Mouse (Mus musculus) hindbrain, embryonic 11.5 days (tissue): ENCODE measurements around the gene Pex14. TPM values are rescaled to one million over a fixed set of nuclear protein-coding genes. Genes with fewer than 3 reads are reported as not detected.

Experiments used
- ATAC-seq: fragments of 200-750 bp; cut with Nextera tagmentation; 2 replicates; pipeline ENCODE4 v1.8.0; 2017; ENCODE audit warnings: mild to moderate bottlenecking, moderate TSS enrichment, moderate library complexity; ENCODE audit not compliant: low FRiP score
- DNase-seq: peaks from one replicate; pipeline ENCODE4 v3.0.0-alpha.2; 2015; ENCODE audit warnings: low spot score
- H3K27ac ChIP-seq: fragments of 300-500 bp; sonication (generic); 2 replicates; pipeline ENCODE4 v1.5.1; 2014; ENCODE audit warnings: mild to moderate bottlenecking, low read depth, low read length
- H3K27me3 ChIP-seq: fragments of 300-500 bp; sonication (generic); 2 replicates; pipeline ENCODE4 v1.6.1; 2014; ENCODE audit warnings: mild to moderate bottlenecking, low read length, moderate library complexity, mixed read lengths; ENCODE audit not compliant: control insufficient read depth, insufficient read depth
- H3K36me3 ChIP-seq: fragments of 300-500 bp; sonication (generic); 2 replicates; pipeline ENCODE4 v1.6.1; 2014; ENCODE audit warnings: mild to moderate bottlenecking, low read length, moderate library complexity, mixed read lengths; ENCODE audit not compliant: control insufficient read depth, insufficient read depth
- H3K4me1 ChIP-seq: fragments of 300-500 bp; sonication (generic); replicated peaks from 2 replicates; pipeline ENCODE4 v1.6.1; 2014; ENCODE audit warnings: low read length, mixed read lengths; ENCODE audit not compliant: control insufficient read depth, insufficient read depth
- H3K4me2 ChIP-seq: fragments of 300-500 bp; sonication (generic); replicated peaks from 2 replicates; pipeline ENCODE4 v1.6.1; 2014; ENCODE audit warnings: mild to moderate bottlenecking, low read depth, low read length
- H3K4me3 ChIP-seq: fragments of 300-500 bp; sonication (generic); 2 replicates; pipeline ENCODE4 v1.5.1; 2014; ENCODE audit warnings: low read depth, low read length
- H3K9ac ChIP-seq: fragments of 300-500 bp; sonication (generic); 2 replicates; pipeline ENCODE4 v1.6.1; 2014; ENCODE audit warnings: low read depth, low read length
- H3K9me3 ChIP-seq: fragments of 300-500 bp; sonication (generic); 2 replicates; pipeline ENCODE4 v1.6.1; 2016; ENCODE audit warnings: low read length; ENCODE audit not compliant: control insufficient read depth
- WGBS: fragments of 180-500 bp; shearing (Covaris S2); extraction: QIAGEN DNeasy Blood & Tissue Kit; methylation state at CpG from one replicate; pipeline ENCODE4 v1.1.7; 2014; 5-methylcytosine and 5-hydroxymethylcytosine counted together
- polyA plus RNA-seq: library from polyadenylated mRNA; unstranded; fragments of >200 nt; fragmentation: Nextera tagmentation; extraction: Ambion mirVana; gene quantifications from 2 replicates; pipeline ENCODE4 v1.2.1, GENCODE M21; 2014

Pex14 gene
- polyA plus RNA-seq, 1 experiment from 2014 or later = 29.9 TPM

- no peak for DNase-seq
- WGBS = 70% methylated on average over 9 of the region's 9 CpGs
Observed at GRCm38 (mm10) chr4:148923414-148923813, 176.3 kb downstream of the Pex14 start.

GRCm38 (mm10) chr4:148922221-148922700, 177.4 kb downstream of the Pex14 start:
- Histone ChIP-seq H3K4me1 (peaks cover 33% of the 10 kb centered on the region), H3K4me3 (no peak overlapping the region), H3K27ac (peak overlapping the region; percentile 75), H3K9me3 (no peaks in the 10 kb centered on the region), H3K27me3 (peaks cover 32% of the 10 kb centered on the region), H3K9ac (no peak overlapping the region), H3K36me3 (no peaks in the 10 kb centered on the region), H3K4me2 (peak overlapping the region; percentile 27)
- DNase-seq = no peak
- peak; percentile 56 for ATAC-seq
- WGBS = 9% methylated on average over 15 of the region's 16 CpGs

More at GRCm38 (mm10) chr4:148923414-148923813, 176.3 kb downstream of the Pex14 start:
- no peak for ATAC-seq
- H3K27me3 ChIP-seq = peaks cover 27% of the 10 kb centered on the region
- 0 out of 2 replicates have a peak overlapping the region, but pooled peaks have one; percentile 42 for H3K27ac ChIP-seq
- H3K4me1 ChIP-seq = peaks cover 35% of the 10 kb centered on the region
- no peaks in the 10 kb centered on the region for H3K9me3 ChIP-seq
- H3K4me2 ChIP-seq = no peak overlapping the region
- no peak overlapping the region for H3K4me3 ChIP-seq
- H3K9ac ChIP-seq = no peak overlapping the region
- H3K36me3 ChIP-seq = no peaks in the 10 kb centered on the region

DNA sequence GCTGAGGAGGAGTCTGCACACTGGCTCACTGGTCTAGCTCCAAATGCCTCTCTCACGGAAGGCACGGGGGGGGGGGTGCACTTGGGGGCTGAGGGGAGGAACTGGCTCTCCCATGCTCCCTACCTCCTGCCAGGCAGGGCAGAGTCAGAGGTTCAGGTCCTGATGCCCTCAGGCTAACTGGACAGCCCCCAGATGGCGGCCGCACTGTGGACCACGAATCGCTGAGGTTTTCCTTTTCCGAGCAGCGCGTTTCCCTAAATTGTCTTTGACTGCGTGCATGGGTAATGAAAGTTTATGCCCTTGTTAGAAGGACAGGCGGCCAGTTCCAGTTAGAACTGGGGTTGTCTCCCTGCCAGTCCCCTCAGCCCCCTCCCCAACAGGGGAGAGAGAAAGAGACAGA, 179.1 kb downstream of the Pex14 start:
- no peak overlapping the region for H3K4me2 ChIP-seq
- no peak for DNase-seq
- no peak overlapping the region for H3K9ac ChIP-seq
- no peaks in the 10 kb centered on the region for H3K9me3 ChIP-seq
- H3K27ac ChIP-seq = peak overlapping the region; percentile 65; the same call in 1 of the 2 replicates
- peaks cover 29% of the 10 kb centered on the region for H3K27me3 ChIP-seq
- WGBS = 52% methylated on average over 11 of the region's 11 CpGs
- no peaks in the 10 kb centered on the region for H3K36me3 ChIP-seq
- no peak for ATAC-seq
- no peak overlapping the region for H3K4me3 ChIP-seq
- peaks cover 20% of the 10 kb centered on the region for H3K4me1 ChIP-seq

- Histone ChIP-seq H3K4me1 (peaks cover 13% of the 10 kb centered on the region), H3K27ac (no peak overlapping the region), H3K9ac (no peak overlapping the region), H3K4me3 (no peak overlapping the region), H3K4me2 (no peak overlapping the region), H3K27me3 (peaks cover 25% of the 10 kb centered on the region), H3K9me3 (no peaks in the 10 kb centered on the region), H3K36me3 (no peaks in the 10 kb centered on the region)
- WGBS = 63% methylated on average over 15 of the region's 15 CpGs
- no peak for ATAC-seq
- DNase-seq = no peak
Observed at GRCm38 (mm10) chr4:148918707-148919447, 180.8 kb downstream of the Pex14 start.

- Histone ChIP-seq H3K9ac (no peak overlapping the region), H3K9me3 (no peaks in the 10 kb centered on the region), H3K27ac (no peak overlapping the region), H3K36me3 (no peaks in the 10 kb centered on the region), H3K4me1 (peaks cover 5% of the 10 kb centered on the region; the same call in 1 of the 2 replicates), H3K4me2 (no peak overlapping the region), H3K4me3 (no peak overlapping the region), H3K27me3 (peaks cover 28% of the 10 kb centered on the region)
- ATAC-seq (no peak), DNase-seq (no peak)
- 83% methylated on average over 14 of the region's 15 CpGs for WGBS
Observed at GRCm38 (mm10) chr4:148915849-148916248, 183.8 kb downstream of the Pex14 start.

DNA sequence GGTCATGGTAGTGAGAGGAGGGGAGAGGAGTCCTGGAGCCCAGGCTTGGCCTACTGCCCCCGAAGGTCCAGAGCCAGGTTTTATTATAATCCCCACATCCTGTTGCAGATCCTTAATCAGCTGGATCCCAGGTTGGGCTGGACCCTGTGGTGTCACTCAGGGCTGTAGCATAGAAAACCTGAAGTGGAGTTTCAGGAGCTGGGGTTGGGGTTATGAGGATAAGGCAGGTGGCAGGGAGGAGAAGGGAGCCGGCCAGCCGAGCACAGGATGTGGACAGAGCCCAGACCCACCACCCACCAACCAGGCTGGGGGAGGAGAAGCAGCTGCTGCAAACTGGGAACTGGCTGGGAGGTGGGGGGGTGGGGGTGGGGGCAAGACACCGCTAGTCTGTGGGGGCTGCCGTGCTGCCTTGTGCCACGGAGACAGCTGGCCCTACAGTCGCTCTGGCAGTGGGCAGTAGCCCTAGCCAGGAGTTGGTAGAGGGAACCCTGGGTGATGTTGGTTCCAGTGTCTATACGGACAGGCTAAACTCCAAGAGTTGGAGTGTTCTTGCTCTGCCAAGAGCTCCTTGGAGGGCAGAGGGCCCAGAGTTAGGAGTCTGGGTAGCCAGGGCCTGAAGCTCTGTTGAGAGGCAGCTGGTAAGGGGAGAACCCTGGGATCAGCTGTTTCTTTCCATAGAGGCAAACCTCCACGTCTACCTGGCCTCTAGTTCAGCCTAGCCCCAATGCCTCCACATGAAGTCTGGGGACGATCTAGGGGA, 184.6 kb downstream of the Pex14 start:
- no peaks in the 10 kb centered on the region for H3K36me3 ChIP-seq
- H3K9ac ChIP-seq = no peak overlapping the region
- H3K27me3 ChIP-seq = peaks cover 27% of the 10 kb centered on the region

GRCm38 (mm10) chr4:148912826-148913590, 186.7 kb downstream of the Pex14 start:
- no peak for ATAC-seq
- no peak overlapping the region for H3K27ac ChIP-seq
- no peaks in the 10 kb centered on the region for H3K36me3 ChIP-seq
- no peaks in the 10 kb centered on the region for H3K9me3 ChIP-seq
- 59% methylated on average over 8 of the region's 8 CpGs for WGBS
- H3K4me2 ChIP-seq = no peak overlapping the region
- peaks cover 12% of the 10 kb centered on the region for H3K27me3 ChIP-seq
- no peak for DNase-seq
- H3K4me3 ChIP-seq = no peak overlapping the region
- H3K4me1 ChIP-seq = peaks cover 2% of the 10 kb centered on the region; the same call in 1 of the 2 replicates
- no peak overlapping the region for H3K9ac ChIP-seq

More for the DNA sequence above, 184.6 kb downstream of the Pex14 start:
- Histone ChIP-seq H3K4me2 (no peak overlapping the region), H3K9me3 (no peaks in the 10 kb centered on the region), H3K27ac (no peak overlapping the region), H3K4me1 (peaks cover 5% of the 10 kb centered on the region; the same call in 1 of the 2 replicates), H3K4me3 (no peak overlapping the region)
- DNase-seq = peak; percentile 83
- 43% methylated on average over 10 of the region's 10 CpGs for WGBS
- peak; percentile 79 for ATAC-seq

GRCm38 (mm10) chr4:148912134-148912533, 187.5 kb downstream of the Pex14 start:
- Histone ChIP-seq H3K9me3 (no peaks in the 10 kb centered on the region), H3K27me3 (peaks cover 13% of the 10 kb centered on the region), H3K9ac (no peak overlapping the region), H3K4me3 (no peak overlapping the region), H3K4me1 (peaks cover 2% of the 10 kb centered on the region; the same call in 1 of the 2 replicates), H3K27ac (no peak overlapping the region), H3K36me3 (no peaks in the 10 kb centered on the region), H3K4me2 (no peak overlapping the region)
- WGBS = 55% methylated on average over 7 of the region's 7 CpGs
- ATAC-seq (no peak), DNase-seq (peak; percentile 8)
